Mouse (Mus musculus) left cerebral cortex, adult 2 months (tissue): ENCODE data around the gene Zfp428. TPM values are rescaled to one million over a fixed set of nuclear protein-coding genes. Genes with fewer than 3 reads are reported as not detected.

Experiments used
- DNase-seq, 2 experiments: peaks; one replicate each; pipeline ENCODE4 v3.0.0; 2021 to 2022; ENCODE audit warnings: low spot score in 2 of 2, mixed read lengths in 1 of 2; ENCODE audit errors: extremely low spot score in 1 of 2
- H3K27ac ChIP-seq: fragments of 200-600 bp; 2 replicates; pipeline ENCODE4 v1.8.1; 2022
- H3K4me3 ChIP-seq: fragments of 200-600 bp; 2 replicates; pipeline ENCODE4 v1.8.1; 2022
- CTCF ChIP-seq: fragments of 200-600 bp; IDR thresholded peaks from 2 replicates; pipeline ENCODE4 v1.8.1; 2022; ENCODE audit warnings: antibody characterized with exemption, mild to moderate bottlenecking, moderate library complexity
- intact Hi-C: fragments of 180-260 bp; cut with DNase I; formaldehyde crosslinking; loops from one replicate; pipeline ENCODE4 v1.15.1; 2025
- total RNA-seq, 2 experiments: library from RNA; stranded (reverse); gene quantifications; 2 replicates each; pipeline ENCODE4 v1.2.3; 2021

Zfp428 gene
- total RNA-seq, 2 experiments from 2014 or later, result 45.9 to 46.0 TPM

DNA sequence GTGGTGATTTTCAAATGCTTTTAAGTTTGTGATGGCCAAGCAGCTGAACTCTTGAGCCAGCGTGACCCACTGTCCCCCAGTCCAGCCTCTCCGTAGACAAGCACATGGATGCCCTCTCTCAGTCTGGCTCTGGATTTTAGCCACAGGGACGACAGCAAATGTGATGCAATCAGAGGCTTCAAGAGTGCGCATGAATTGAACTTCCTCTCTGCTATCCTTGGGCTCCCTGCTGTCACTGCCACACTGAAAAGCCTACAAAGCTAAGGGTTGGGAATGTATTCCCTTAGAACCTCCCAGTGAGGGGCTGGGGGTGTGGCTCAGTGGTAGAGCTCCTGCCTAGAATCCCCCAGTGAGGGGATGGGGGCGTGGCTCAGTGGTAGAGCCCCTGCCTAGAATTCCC, 31.9 kb downstream of the Zfp428 start:
- intact Hi-C loops, result no loop called here
- no peak for DNase-seq
- TF ChIP-seq CTCF, result no peak
- Histone ChIP-seq H3K27ac (no peak overlapping the region), H3K4me3 (no peak overlapping the region)

DNA sequence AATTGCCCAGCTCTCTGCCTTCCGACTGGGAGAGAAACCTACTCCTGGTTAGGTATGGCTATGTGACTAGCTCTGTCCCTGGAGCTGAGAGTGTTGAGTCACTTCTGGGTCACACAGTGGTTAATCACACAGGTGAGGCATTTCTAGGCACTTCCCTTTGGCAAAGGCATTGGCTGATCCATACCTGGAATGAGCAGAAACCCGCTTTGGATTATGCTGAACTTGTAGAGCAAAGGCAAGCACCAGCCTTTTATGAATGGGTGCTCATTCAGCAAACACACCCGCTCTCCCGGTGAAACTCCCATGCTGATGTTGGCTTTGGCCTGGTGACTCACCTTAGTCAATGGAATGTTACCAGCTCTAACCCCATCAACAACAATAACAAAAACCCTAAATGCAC, 32.9 kb downstream of the Zfp428 start:
- intact Hi-C loops, result loop anchor here (10.0 kb wide), 1 partner anchor 125 kb away; no protein-coding TSS in a partner anchor

DNA sequence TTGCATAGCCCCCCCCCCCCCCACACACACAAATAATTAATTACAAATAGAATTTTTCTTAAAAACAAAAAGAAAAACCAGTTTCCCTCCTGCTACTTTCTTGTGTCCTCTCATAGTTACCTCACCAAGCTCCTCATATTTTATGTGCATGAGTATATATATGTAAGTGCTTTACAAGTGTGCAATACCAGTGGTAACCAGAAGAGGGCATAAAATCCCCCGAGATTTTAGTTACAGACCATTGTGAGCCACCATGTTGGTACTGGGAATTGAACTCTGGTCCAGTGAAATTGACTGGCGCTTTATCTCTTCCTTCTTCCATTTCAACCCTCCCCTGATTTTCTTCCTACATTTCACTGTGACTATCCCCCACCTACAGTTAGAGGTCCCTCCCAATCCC, 37.7 kb downstream of the Zfp428 start:
- intact Hi-C loops, result loop anchor here (10.0 kb wide), 1 partner anchor 120 kb away; no protein-coding TSS in a partner anchor
- H3K4me3 ChIP-seq, result no peak overlapping the region
- no peak for DNase-seq
- H3K27ac ChIP-seq, result no peak overlapping the region
- TF ChIP-seq CTCF, result peak; percentile 31

More for the DNA sequence above, 32.9 kb downstream of the Zfp428 start:
- no peak for TF ChIP-seq CTCF
- no peak for DNase-seq
- Histone ChIP-seq H3K4me3 (no peak overlapping the region), H3K27ac (no peak overlapping the region)

DNA sequence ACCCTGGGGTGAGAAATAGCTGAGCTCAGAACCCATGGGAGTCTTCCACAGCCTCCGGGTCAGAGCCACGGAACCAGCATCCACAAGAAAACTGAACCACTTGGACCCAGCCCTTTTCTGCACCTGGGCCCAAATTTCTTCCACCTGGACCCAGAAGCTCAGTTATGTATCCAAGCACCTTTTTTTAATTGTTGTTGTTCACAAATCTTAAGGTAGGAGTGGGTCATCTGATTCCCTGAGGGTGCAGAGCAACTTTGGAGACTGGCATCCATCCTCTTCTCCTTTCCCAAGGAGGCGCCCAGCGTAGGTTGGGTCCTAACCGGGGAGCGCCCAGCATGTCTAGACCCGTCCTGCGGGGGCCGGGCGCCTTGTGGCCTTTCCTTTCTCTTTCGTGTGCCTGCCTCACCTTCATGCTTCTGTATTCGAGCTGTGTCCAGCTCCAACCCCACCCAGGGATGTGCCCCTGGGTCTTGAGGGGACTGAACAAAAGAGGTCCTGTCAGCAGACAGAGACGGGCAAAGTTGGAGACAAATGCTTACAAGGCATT, 39.3 kb downstream of the Zfp428 start, which contains the start of the genes Pinlyp and Xrcc1:
TSS of gene Pinlyp (minus strand) at position 51 of the 547 bp plus-strand sequence.
TSS of gene Xrcc1 (plus strand) at position 222 of the 547 bp plus-strand sequence.
- intact Hi-C loops, result loop anchor here (10.0 kb wide), 1 partner anchor 119 kb away; no protein-coding TSS in a partner anchor
- peak within 1 kb of the TSS; percentile 66 for H3K4me3 ChIP-seq
- no peak for DNase-seq
- peak within 1 kb of the TSS; percentile 84 for H3K27ac ChIP-seq
- no peak for TF ChIP-seq CTCF

DNA sequence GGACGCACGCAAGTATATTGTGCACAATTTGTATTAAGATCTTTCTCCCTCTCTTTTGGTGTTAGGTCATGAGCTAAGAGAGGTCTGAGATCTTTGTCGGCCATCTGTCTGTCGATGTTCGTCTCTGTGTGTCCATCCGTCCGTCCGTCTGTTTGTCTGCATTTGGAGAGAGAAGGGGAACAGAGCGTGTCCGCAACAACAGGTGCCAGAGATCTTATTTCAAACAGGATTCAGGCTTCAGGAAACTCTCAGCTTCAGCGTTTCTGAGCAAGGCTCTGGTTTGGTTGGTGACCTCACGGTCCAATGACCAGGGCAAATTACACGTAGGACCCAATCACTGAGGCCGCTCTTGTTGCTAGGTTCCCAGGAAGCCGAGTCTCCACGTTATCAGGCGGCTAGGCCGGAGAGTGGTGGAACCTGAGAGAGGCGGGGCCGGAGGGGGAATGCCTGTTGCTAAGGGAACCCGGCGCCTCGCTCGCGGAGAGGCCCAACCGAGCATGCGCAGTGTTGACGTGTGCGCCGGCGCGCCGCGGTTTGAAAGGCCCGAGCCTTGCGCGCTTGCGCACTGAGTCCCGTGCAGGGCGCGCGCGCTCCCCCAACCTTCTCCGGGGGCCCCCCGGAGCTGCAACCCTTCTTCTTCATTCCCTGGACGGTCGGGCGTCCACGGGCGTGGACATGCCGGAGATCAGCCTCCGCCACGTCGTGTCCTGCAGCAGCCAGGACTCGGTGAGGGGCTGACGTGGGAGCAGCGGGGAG, 40.0 kb downstream of the Zfp428 start:
- H3K4me3 ChIP-seq, result peak overlapping the region; percentile 66
- intact Hi-C loops, result loop anchor here (1.0 to 10.0 kb wide), 2 partner anchors 17 to 118 kb away; partner anchors contain the start of gene Irgq
- peak overlapping the region; percentile 84 for H3K27ac ChIP-seq
- DNase-seq, result peak; percentile 98 to 99
- TF ChIP-seq CTCF, result no peak

DNA sequence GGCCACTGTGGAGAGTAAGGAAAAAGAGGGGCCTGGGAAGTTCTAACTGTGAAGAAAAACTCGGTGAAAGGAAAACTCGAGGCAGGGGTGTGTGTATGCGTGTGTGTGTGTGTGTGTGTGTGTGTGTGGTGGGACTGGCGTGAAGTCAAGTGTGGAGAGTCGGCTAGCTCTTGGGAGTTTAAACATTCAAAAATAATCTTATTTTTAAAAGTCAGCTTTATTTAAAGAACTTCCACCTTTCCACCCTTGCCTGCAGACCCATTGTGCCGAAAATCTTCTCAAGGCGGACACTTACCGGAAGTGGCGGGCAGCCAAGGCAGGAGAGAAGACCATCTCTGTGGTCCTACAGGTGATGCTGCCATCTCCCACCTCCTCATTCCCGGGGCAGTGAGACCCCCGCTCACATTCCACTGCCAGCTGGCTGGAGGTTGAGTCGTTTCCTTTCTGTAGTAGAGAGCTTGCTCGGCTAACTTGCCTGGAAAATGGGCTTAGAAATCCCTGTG, 40.8 kb downstream of the Zfp428 start:
- no peak overlapping the region for H3K27ac ChIP-seq
- no peak for TF ChIP-seq CTCF
- DNase-seq, result no peak
- intact Hi-C loops, result loop anchor here (1.0 to 10.0 kb wide), 2 partner anchors 17 to 117 kb away; partner anchors contain the start of gene Irgq
- peak overlapping the region; percentile 66 for H3K4me3 ChIP-seq

DNA sequence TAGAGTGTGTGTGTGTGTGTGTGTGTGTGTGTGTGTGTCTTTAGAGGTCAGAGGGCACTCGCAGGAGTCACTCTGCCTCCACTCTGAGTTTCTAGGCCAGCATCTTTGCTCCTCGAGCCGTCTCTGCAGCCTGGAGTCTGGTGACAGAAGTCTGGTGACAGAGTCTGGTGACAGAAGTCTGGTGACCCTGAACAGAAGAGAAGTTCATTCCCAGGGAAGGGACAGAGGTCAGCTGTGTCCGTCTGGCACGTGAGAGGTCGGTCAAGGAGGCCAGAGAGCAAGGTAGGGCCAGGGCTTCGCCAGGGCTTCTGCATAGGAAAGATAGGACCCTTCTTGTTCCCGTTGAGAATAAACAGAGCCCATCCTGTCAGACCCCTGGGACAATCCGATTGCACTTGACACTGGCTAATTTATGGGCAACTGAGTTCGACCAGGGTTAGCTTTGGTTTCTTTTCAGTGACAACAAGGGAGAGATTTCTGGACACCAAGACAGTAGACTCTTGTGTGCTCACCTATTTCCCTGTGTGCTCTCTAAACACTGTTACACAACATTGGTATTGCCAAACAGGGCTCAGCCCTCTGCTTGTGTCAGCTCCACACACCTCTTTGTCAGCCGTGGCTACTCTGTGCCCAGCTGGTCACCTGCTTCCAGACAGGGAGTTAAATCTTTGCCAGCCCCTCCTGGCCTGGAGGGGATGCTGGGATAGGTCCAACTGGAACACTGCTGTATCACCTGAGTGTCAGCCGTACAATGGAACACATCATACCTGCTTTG, 45.4 kb downstream of the Zfp428 start:
- no peak overlapping the region for H3K27ac ChIP-seq
- no peak overlapping the region for H3K4me3 ChIP-seq
- no peak for TF ChIP-seq CTCF
- intact Hi-C loops, result no loop called here
- no peak for DNase-seq

DNA sequence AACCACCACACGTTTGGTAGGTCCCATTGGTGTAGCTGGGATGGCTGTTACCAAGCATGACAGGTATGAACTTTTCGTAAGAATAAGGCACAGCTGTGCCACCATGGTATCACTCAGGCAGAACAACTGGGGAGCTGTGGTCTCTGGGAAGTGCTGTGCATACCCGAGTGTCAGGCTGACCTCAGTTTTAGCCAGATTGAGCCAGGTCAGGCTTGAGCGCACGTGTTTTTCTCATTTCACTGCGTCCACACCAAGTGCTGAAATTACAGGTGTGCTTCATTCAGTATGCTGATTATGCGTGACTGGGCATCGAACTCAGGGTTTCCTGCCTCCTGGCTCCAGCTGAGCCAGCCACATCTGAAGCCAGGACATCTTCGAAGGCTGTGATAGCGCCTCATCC, 49.0 kb downstream of the Zfp428 start:
- DNase-seq, result no peak
- Histone ChIP-seq H3K27ac (no peak overlapping the region), H3K4me3 (no peak overlapping the region)
- intact Hi-C loops, result no loop called here
- no peak for TF ChIP-seq CTCF

DNA sequence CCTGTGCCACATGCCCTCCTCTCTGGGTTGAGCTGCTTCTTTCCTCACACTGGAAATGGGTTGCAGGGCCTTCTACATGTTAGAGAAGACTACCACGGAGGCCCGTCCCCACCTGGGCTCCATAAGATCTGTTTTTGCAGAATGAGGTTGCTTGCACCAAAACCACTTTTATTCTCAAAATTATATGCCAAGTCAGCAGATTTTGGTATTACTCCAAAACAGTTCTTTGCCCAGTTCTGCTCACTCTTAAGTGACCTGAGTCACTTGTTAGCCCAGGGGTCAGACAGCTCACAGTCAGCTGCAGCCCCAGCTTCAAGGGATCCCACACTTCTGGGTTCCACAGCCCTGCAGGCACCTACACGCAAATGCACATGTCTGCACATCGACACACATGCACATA, 54.6 kb downstream of the Zfp428 start:
- no peak overlapping the region for H3K27ac ChIP-seq
- DNase-seq, result no peak
- H3K4me3 ChIP-seq, result no peak overlapping the region
- intact Hi-C loops, result no loop called here
- TF ChIP-seq CTCF, result no peak

DNA sequence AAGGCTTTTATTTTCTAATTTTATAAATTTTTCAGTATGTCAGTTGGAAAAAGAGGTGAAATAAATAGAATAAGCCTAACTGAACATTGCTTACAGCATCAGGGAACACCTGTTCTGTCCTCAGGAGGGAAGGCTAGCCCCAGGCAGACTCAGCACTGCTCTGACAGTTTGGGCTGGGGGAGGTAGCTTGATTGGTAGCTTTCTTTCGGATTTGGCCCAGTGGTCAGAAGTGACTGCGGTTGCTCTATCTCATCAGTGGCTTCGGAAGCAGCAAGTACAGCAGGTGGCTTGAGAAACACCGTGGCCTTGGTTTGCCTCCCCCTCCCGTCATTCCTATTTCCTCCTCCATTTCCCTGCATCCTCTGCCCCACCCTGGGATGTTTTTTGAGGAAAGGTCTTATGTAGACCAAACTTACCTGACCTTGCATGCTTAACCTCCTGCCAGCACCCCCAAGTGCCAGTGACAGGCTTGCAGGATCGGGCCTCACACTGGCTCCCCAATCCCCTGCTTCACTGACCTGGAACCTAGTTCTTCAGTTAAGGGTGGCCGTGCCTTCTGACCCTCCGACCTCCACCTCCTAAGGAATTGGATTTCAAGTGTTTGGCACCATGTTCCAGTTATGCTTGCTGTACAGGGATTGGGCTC, 56.5 kb downstream of the Zfp428 start:
- intact Hi-C loops, result no loop called here

DNA sequence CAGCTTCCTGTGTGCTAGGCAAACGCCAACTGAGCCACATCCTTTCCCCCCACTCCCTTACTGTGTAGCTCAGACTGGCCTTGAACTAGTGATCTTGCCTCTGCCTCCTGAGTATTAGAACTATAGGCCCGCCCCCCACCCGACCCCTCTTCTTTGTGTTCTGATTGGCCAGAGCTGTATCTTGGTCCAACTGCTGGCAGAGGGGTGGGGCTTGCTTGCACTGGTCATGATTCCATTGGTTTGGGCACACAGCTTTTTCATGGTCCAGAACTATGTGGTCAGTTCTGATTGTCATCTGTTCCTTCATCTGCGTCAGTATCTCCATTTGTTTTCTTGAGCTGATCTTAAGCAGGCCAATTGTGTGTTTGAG, 57.0 kb downstream of the Zfp428 start:
- Histone ChIP-seq H3K4me3 (no peak overlapping the region), H3K27ac (no peak overlapping the region)
- TF ChIP-seq CTCF, result no peak
- intact Hi-C loops, result no loop called here
- no peak for DNase-seq

More for the DNA sequence above, 56.5 kb downstream of the Zfp428 start:
- TF ChIP-seq CTCF, result no peak
- H3K27ac ChIP-seq, result no peak overlapping the region
- no peak for DNase-seq
- no peak overlapping the region for H3K4me3 ChIP-seq
